Mouse (Mus musculus): ENCODE measurements around the gene Dhcr24. TPM values are rescaled to one million over a fixed set of nuclear protein-coding genes. Genes with fewer than 3 reads are reported as not detected.

The Dhcr24 gene
- polyA plus RNA-seq, 1 experiment from 2014 or later: 8.1 TPM

DNA sequence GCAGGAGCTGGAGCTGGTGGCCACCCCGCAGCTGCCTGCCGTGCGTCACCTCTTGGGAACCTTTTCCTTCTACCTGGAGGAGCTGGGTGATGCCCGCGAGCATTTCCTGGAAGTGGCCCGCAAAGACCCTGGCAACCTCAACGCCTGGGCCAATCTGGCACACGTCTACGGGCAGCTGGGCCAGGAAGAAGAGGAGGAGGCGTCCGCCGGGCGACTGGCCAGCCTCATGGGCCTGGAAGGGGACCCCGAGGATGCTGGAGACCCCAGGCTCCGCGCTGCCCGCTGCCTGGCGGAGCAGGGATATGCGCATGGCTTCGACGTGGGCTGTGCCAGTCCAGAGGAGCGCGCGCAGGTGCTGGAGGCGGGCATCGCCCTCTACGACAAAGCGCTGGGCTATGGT is 61.9 kb downstream of the Dhcr24 start:
- Histone ChIP-seq H3K9ac (ENCODE audit: low read depth, low read length) (no peak overlapping the region), H3K36me3 (ENCODE audit: control insufficient read depth, insufficient read depth) (no peaks in the 10 kb centered on the region), H3K4me3 (ENCODE audit: low read depth, low read length) (no peak overlapping the region), H3K9me3 (replicated peaks; ENCODE audit: control insufficient read depth, low read length) (no peaks in the 10 kb centered on the region), H3K4me1 (ENCODE audit: control insufficient read depth, low read depth, low read length) (peaks cover under 1% of the 10 kb centered on the region; the same call in 1 of the 2 replicates), H3K4me2 (ENCODE audit: low read depth, low read length) (no peak overlapping the region), H3K27ac (ENCODE audit: low read length) (no peak overlapping the region), H3K27me3 (ENCODE audit: control insufficient read depth, insufficient read depth, low read depth, low read length) (peaks cover 27% of the 10 kb centered on the region)
- no peak for ATAC-seq (ENCODE audit: low read depth)
- 26% methylated on average over 27 of the region's 28 CpGs for WGBS (ENCODE audit: insufficient replicate concordance)

- H3K4me1 ChIP-seq (ENCODE audit: control insufficient read depth, low read depth, low read length): no peaks in the 10 kb centered on the region; the same call in 1 of the 2 replicates
- WGBS (ENCODE audit: insufficient replicate concordance): 75% methylated on average over 10 of the region's 10 CpGs
- H3K36me3 ChIP-seq (ENCODE audit: control insufficient read depth, insufficient read depth): no peaks in the 10 kb centered on the region
- ATAC-seq (ENCODE audit: low read depth): no peak
- H3K27me3 ChIP-seq (ENCODE audit: control insufficient read depth, insufficient read depth, low read depth, low read length): peaks cover 25% of the 10 kb centered on the region
- H3K4me2 ChIP-seq (ENCODE audit: low read depth, low read length): no peak overlapping the region
- no peak overlapping the region for H3K9ac ChIP-seq (ENCODE audit: low read depth, low read length)
- no peaks in the 10 kb centered on the region for H3K9me3 ChIP-seq (replicated peaks; ENCODE audit: control insufficient read depth, low read length)
- H3K4me3 ChIP-seq (ENCODE audit: low read depth, low read length): no peak overlapping the region
- no peak overlapping the region for H3K27ac ChIP-seq (ENCODE audit: low read length)
Measured at GRCm38 (mm10) chr4:106624271-106624670, 63.4 kb downstream of the Dhcr24 start.

GRCm38 (mm10) chr4:106627809-106628208 is 67.0 kb downstream of the Dhcr24 start:
- Histone ChIP-seq H3K27ac (ENCODE audit: low read length) (no peak overlapping the region), H3K4me3 (ENCODE audit: low read depth, low read length) (no peak overlapping the region), H3K9me3 (replicated peaks; ENCODE audit: control insufficient read depth, low read length) (no peaks in the 10 kb centered on the region), H3K36me3 (ENCODE audit: control insufficient read depth, insufficient read depth) (no peaks in the 10 kb centered on the region), H3K4me2 (ENCODE audit: low read depth, low read length) (no peak overlapping the region), H3K9ac (ENCODE audit: low read depth, low read length) (no peak overlapping the region), H3K27me3 (ENCODE audit: control insufficient read depth, insufficient read depth, low read depth, low read length) (peaks cover 14% of the 10 kb centered on the region), H3K4me1 (ENCODE audit: control insufficient read depth, low read depth, low read length) (no peaks in the 10 kb centered on the region; the same call in 1 of the 2 replicates)
- ATAC-seq (ENCODE audit: low read depth): no peak
- 63% methylated on average over 5 of the region's 5 CpGs for WGBS (ENCODE audit: insufficient replicate concordance)

- H3K9me3 ChIP-seq (replicated peaks; ENCODE audit: control insufficient read depth, low read length): no peaks in the 10 kb centered on the region
- H3K36me3 ChIP-seq (ENCODE audit: control insufficient read depth, insufficient read depth): no peaks in the 10 kb centered on the region
- ATAC-seq (ENCODE audit: low read depth): peak; percentile 54; the same call in 1 of the 2 replicates
- H3K4me2 ChIP-seq (ENCODE audit: low read depth, low read length): no peak overlapping the region
- H3K27ac ChIP-seq (ENCODE audit: low read length): no peak overlapping the region
- no peaks in the 10 kb centered on the region; the same call in 1 of the 2 replicates for H3K4me1 ChIP-seq (ENCODE audit: control insufficient read depth, low read depth, low read length)
- H3K4me3 ChIP-seq (ENCODE audit: low read depth, low read length): no peak overlapping the region
- WGBS (ENCODE audit: insufficient replicate concordance): 29% methylated on average over 9 of the region's 9 CpGs
- H3K27me3 ChIP-seq (ENCODE audit: control insufficient read depth, insufficient read depth, low read depth, low read length): peaks cover 4% of the 10 kb centered on the region
- H3K9ac ChIP-seq (ENCODE audit: low read depth, low read length): no peak overlapping the region
Measured at GRCm38 (mm10) chr4:106628650-106629360, 68.0 kb downstream of the Dhcr24 start.

DNA sequence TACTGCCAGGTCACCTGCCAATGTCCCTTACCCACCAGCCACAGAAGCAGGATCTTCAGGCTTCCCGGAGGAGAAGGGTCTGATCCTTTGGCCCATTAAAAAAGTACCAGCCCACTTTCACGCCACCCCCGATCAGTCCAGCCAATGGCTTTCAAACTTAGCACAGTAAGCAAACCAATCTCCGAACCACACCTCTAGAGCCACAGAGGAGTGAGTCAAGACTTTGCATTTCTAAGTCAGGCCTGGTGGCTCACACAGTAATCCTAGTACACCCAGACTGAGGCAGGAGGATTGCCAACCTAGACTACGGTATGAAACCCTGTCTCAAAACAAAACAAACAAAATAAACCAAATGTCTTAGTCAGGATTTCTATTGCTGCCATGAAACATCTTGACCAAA is 68.5 kb downstream of the Dhcr24 start:
- no peak overlapping the region for H3K9ac ChIP-seq (ENCODE audit: low read depth, low read length)
- H3K36me3 ChIP-seq (ENCODE audit: control insufficient read depth, insufficient read depth): no peaks in the 10 kb centered on the region
- H3K27ac ChIP-seq (ENCODE audit: low read length): no peak overlapping the region
- H3K27me3 ChIP-seq (ENCODE audit: control insufficient read depth, insufficient read depth, low read depth, low read length): no peaks in the 10 kb centered on the region
- H3K4me1 ChIP-seq (ENCODE audit: control insufficient read depth, low read depth, low read length): no peaks in the 10 kb centered on the region; the same call in 1 of the 2 replicates
- H3K9me3 ChIP-seq (replicated peaks; ENCODE audit: control insufficient read depth, low read length): no peaks in the 10 kb centered on the region
- no peak for ATAC-seq (ENCODE audit: low read depth)
- H3K4me2 ChIP-seq (ENCODE audit: low read depth, low read length): no peak overlapping the region
- H3K4me3 ChIP-seq (ENCODE audit: low read depth, low read length): no peak overlapping the region
- WGBS (ENCODE audit: insufficient replicate concordance): 59% methylated on average over 5 of the region's 5 CpGs

GRCm38 (mm10) chr4:106630333-106631220 is 69.7 kb downstream of the Dhcr24 start:
- H3K27me3 ChIP-seq (ENCODE audit: control insufficient read depth, insufficient read depth, low read depth, low read length): no peaks in the 10 kb centered on the region
- H3K36me3 ChIP-seq (ENCODE audit: control insufficient read depth, insufficient read depth): no peaks in the 10 kb centered on the region
- no peaks in the 10 kb centered on the region; the same call in 1 of the 2 replicates for H3K4me1 ChIP-seq (ENCODE audit: control insufficient read depth, low read depth, low read length)
- 35% methylated on average over 14 of the region's 14 CpGs for WGBS (ENCODE audit: insufficient replicate concordance)
- H3K4me3 ChIP-seq (ENCODE audit: low read depth, low read length): no peak overlapping the region
- H3K27ac ChIP-seq (ENCODE audit: low read length): no peak overlapping the region
- H3K9ac ChIP-seq (ENCODE audit: low read depth, low read length): no peak overlapping the region
- ATAC-seq (ENCODE audit: low read depth): no peak
- no peak overlapping the region for H3K4me2 ChIP-seq (ENCODE audit: low read depth, low read length)
- H3K9me3 ChIP-seq (replicated peaks; ENCODE audit: control insufficient read depth, low read length): no peaks in the 10 kb centered on the region

- no peak for ATAC-seq (ENCODE audit: low read depth)
- Histone ChIP-seq H3K4me3 (ENCODE audit: low read depth, low read length) (no peak overlapping the region), H3K27me3 (ENCODE audit: control insufficient read depth, insufficient read depth, low read depth, low read length) (no peaks in the 10 kb centered on the region), H3K9ac (ENCODE audit: low read depth, low read length) (no peak overlapping the region), H3K4me2 (ENCODE audit: low read depth, low read length) (no peak overlapping the region), H3K9me3 (replicated peaks; ENCODE audit: control insufficient read depth, low read length) (no peaks in the 10 kb centered on the region), H3K4me1 (ENCODE audit: control insufficient read depth, low read depth, low read length) (no peaks in the 10 kb centered on the region; the same call in 1 of the 2 replicates), H3K36me3 (ENCODE audit: control insufficient read depth, insufficient read depth) (no peaks in the 10 kb centered on the region), H3K27ac (ENCODE audit: low read length) (no peak overlapping the region)
- WGBS (ENCODE audit: insufficient replicate concordance): 24% methylated on average over 2 of the region's 3 CpGs
Measured at GRCm38 (mm10) chr4:106632313-106632712, 71.5 kb downstream of the Dhcr24 start.

DNA sequence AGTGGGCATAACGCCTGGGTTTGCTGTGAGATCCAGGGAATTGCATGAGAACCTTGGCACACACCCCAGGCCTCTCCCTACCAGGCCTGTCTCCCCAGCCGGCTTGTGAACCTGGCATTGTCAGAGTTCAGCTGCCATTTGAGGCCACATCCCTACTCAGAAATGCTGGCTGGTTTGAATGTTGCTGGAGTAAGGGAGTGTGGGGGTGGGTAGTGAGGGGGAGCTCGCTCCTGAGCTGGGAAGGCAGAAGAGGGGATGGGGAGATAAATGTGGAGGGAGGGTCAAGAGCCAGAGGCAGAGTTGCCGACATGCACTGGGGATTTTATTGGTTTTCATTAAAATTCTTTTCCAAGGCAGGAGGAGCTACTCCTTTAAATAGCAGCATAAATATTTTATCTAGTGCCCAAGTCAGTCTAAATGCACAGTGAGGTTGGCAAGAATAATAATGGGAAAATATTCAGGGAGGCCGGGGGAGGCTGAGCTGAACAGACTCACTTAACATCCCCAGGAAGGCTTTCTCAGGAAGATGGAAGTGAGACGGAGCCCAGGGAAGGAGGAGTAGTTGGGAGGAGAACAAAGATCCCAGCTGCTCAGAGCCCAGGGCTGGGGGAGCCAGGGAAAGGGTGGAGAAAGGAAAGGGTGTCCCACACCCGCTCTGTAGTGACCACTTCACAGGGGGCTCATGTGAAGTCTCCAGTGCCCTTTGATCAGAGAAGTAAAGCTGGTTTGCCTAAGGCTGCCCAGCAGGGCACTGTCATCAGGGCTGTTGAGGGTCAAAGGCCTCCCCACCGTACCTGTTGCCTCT is 72.6 kb downstream of the Dhcr24 start:
- 33% methylated on average over 8 of the region's 8 CpGs for WGBS (ENCODE audit: insufficient replicate concordance)
- Histone ChIP-seq H3K4me1 (ENCODE audit: control insufficient read depth, low read depth, low read length) (no peaks in the 10 kb centered on the region; the same call in 1 of the 2 replicates), H3K27me3 (ENCODE audit: control insufficient read depth, insufficient read depth, low read depth, low read length) (no peaks in the 10 kb centered on the region), H3K9me3 (replicated peaks; ENCODE audit: control insufficient read depth, low read length) (no peaks in the 10 kb centered on the region), H3K27ac (ENCODE audit: low read length) (no peak overlapping the region), H3K36me3 (ENCODE audit: control insufficient read depth, insufficient read depth) (no peaks in the 10 kb centered on the region), H3K4me2 (ENCODE audit: low read depth, low read length) (no peak overlapping the region), H3K4me3 (ENCODE audit: low read depth, low read length) (no peak overlapping the region), H3K9ac (ENCODE audit: low read depth, low read length) (no peak overlapping the region)
- ATAC-seq (ENCODE audit: low read depth): no peak
